Mouse (Mus musculus): ENCODE measurements around the gene Hist2h3c1.
"Not testable (repeated sequence)": the region's sequence is repeated elsewhere in the genome, so short reads cannot be mapped to it uniquely, and the experiment has no call there.

Hist2h3c1 gene

GRCm38 (mm10) chr3:96236834-96237334 lies 9.6 kb upstream of the Hist2h3c1 start:
- no peak for DNase-seq

GRCm38 (mm10) chr3:96237335-96237903 lies 9.1 kb upstream of the Hist2h3c1 start:
- peak; percentile 40 for DNase-seq

GRCm38 (mm10) chr3:96237904-96238511 lies 8.5 kb upstream of the Hist2h3c1 start:
- peak; percentile 73 for DNase-seq

DNA sequence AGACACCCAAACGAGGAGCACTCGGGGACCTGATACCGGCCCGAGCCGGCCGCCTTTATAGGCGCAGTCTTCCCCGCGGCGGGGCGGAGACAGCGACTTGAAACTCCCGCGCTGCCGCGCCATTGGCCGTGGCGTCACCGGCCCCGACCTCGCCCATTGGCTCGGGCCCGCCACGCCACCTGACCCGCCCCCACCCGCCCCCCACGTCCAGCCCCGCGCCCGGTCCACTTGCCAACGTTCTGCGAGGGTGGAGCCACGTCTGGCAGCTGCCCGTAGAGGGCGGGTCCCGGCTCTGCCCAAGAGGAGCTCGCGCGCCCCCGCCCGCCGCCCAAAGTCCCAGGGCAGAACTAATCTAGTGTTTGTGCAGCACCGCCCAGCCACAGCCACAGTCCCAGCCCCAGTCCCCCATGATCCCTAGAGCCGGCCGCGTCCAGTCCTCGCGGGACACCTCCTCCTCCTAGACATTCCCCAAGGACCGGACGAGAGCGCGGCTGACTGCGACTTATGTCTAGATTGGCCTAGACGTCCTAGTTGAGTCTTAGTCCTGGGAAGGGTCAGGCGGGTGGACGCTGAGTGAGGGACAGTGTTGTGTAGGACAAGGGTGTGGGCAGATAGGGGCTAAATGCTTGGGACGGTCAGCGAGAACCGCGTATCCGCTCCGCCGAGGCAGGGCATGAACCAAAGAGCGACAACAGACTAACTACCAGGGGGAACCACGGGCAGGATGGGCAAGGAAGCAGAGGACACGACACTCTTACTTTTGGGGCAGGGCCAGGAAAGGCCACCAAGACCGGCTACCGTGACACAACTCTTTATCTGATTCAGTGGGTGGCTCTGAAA lies 7.3 kb upstream of the Hist2h3c1 start, which contains the start of gene Hist2h3c2:
TSS of gene Hist2h3c2 (minus strand) at position 174 of the 840 bp plus-strand sequence.
- not testable (repeated sequence) for DNase-seq

GRCm38 (mm10) chr3:96239949-96240798 lies 6.3 kb upstream of the Hist2h3c1 start, which contains the start of gene Hist2h2aa2:
Hist2h2aa2 (minus strand) TSS chr3:96240276.
- peak; percentile 86 for DNase-seq

GRCm38 (mm10) chr3:96240799-96241197 lies 5.7 kb upstream of the Hist2h3c1 start:
- DNase-seq = no peak

DNA sequence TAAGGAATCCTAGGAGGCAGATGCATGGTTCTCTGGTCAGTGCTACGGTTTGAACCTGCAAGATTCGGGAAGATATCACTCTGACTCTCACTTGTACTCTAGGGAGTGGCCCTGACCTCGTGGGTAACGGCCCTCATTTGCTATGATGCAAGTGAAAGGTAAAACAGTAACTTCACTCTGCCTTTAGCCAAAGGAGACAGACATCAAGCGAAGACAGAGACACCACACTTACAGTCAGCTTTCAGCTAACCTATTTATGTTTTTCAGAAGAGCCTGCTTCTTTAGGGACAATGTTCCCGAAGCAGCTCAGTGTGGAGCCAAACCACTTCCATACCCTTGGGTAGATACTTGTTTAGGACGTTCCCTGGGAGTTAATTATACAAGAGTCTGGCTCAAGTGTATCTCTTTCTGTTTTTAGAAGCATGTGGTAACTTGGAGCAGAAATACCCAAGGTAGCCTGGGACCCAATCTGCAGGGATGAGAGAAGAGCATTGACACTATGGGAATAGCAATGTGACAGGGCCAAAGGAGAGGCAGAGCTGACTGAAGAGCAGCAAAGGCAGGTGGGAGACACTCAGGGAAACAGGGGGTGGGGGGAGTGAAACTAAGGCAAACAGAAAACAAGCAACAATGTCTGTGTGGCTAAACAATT lies 2.4 kb upstream of the Hist2h3c1 start:
- DNase-seq = no peak

- peak; percentile 84 for DNase-seq
Observed at GRCm38 (mm10) chr3:96245003-96245886, 1.2 kb upstream of the Hist2h3c1 start, which contains the start of gene Hist2h2aa1. Hist2h2aa1 (plus strand) TSS chr3:96245497.

DNA sequence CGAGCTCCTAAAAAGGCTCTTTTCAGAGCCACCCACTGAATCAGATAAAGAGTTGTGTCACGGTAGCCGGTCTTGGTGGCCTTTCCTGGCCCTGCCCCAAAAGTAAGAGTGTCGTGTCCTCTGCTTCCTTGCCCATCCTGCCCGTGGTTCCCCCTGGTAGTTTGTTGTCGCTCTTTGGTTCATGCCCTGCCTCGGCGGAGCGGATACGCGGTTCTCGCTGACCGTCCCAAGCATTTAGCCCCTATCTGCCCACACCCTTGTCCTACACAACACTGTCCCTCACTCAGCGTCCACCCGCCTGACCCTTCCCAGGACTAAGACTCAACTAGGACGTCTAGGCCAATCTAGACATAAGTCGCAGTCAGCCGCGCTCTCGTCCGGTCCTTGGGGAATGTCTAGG lies 467 bp upstream of the Hist2h3c1 start:
- DNase-seq = not testable (repeated sequence)

GRCm38 (mm10) chr3:96247356-96248140 lies 1.1 kb downstream of the Hist2h3c1 start:
- DNase-seq = peak; percentile 35

DNA sequence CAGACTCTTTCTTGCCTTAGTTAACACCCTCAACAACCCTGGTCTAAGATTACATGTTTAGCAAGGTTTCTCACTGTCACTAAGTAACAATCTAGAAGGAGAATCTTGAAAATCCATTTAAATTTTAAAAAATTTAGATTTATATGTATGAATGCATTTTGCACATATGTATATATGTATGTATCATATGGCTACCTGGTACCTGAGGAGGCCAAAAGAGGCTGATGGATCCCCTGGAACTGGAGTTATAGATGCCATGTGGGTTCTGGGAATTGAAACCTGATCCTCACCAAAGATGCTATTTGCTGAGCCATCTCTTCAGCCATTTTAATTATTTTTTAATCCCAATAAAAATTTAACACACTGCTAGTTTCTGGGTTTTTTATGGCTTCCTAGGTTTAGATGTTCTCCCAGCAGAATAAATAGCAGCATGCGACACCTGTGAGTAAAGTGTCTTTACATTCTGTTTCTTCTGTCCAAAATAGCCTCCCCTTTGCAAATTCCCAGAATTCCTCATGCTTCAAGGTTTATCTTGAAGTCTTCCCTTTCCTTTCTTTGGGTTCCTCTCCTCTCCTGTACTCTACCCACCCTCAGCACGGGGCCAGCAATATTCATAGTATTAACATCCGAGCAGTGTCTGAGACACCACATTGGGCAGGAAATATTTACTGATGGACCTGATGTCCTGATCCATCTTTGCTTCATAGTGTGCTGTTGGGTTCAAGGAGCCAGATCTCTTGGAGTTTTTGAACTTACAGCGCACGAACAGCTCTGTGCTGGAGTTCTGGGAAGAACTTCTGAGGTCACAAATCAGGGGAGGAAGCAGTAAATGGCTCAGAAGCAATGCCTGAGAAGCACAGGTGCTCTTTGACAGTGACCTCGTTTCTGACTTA lies 1.9 kb downstream of the Hist2h3c1 start:
- peak; percentile 27 for DNase-seq

DNA sequence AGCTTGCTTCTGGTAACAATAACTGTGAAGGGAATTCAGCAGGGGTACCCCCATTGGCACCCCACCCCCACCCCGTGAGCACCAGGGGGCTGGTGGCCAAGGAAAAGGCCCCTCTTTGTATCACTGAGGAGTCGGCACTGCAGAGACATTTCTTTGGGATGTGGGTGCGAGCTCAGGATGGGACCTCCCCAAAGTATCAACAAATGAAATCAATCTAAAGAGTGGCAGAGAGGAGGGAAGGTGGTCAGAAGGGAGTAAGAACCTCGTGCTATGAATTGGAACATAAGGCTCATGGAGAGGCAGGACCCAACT lies 2.5 kb downstream of the Hist2h3c1 start:
- peak; percentile 19 for DNase-seq

GRCm38 (mm10) chr3:96250890-96251289 lies 4.4 kb downstream of the Hist2h3c1 start:
- DNase-seq = peak; percentile 21

GRCm38 (mm10) chr3:96251787-96252186 lies 5.3 kb downstream of the Hist2h3c1 start:
- no peak for DNase-seq

DNA sequence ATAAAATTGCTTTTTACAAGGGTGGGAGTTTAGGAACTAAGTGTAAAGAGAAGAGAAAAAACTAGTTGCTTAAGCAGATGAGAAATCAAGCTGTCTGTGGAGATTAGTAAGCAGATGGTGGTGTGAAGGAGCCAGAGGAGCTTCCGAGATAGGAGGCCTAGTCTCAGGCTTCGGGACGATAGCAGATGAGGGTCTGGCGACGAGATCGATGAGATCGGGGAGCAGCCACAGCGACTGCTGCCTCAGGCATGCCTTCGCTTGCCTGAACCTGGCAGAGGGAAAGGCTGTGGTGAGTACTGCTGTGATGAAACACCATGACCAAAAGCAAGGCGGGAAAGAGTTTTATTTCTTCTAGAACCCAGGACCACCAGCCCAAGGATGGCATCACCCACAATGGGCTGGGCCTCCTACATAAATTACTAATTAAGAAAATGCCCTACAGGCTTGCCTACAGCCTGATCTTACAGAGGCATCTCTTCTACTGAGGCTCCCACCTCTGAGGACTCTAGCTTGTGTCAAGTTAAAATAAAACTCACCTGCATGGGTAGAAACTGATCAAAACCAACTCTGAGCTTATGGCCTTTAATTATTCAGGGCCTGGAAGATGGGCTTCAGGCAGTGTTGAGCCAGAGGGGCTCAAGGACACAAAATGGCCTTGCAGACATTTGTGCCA lies 8.3 kb downstream of the Hist2h3c1 start:
- peak; percentile 72 for DNase-seq

DNA sequence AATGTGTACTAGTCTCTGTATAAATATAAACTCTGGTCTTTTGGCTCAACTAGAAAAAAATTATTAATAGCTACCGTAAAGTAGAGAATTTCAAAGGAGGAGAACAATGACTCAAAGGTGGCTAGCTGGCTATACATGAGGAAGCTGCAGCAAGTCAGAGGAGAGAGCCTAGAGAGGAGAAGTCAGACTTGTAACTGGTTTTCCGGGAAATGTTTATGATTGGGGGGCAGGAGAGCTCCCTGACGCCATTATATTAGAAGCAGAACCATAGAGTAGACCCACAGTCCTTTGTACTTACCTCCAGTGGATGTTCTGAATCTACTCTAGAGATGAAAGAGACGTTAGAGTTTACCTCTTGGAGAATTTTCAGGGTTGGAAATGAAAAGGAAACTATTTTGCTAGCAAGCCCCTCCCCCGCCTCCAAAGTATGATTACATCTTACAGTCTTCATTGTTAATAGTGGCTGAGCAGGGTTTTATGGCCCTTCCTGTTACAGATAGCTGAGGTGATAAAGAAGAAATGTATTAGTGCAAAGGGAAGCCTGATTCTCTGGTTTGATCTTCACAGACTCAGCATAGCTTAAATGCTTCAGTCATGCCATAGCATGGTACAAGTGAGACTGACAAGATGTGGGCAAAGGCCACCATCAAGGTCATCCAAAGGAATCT lies 9.6 kb downstream of the Hist2h3c1 start:
- DNase-seq = no peak

DNA sequence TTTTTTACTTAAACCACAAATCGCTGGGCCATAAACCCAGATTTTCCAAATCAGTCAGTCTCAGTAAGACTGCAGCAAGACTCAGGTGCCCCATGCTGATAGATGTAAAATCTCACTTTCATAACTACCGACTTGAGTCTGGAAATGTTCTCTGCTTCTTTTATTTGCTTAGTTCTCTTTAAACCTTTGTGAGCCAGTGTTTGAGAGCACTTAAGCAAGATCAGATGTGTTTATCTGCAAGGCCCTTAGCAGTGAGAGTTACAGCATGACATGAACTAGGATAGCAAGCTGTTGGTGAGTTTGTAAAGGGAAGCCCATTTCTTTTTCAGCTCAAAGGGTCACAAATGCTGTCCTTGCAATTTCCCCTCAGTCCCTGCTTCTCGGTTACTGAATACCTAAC lies 10.7 kb downstream of the Hist2h3c1 start:
- no peak for DNase-seq

GRCm38 (mm10) chr3:96260220-96260619 lies 13.7 kb downstream of the Hist2h3c1 start:
- no peak for DNase-seq

Measured in retina, postnatal 1 day (tissue).